Mouse (Mus musculus) 416B (cell line): ENCODE measurements around the gene Mmaa.

ENCODE experiments used
- DNase-seq: peaks from one replicate; pipeline ENCODE4 v3.0.0; 2011; ENCODE audit warnings: low read depth

The Mmaa gene

GRCm38 (mm10) chr8:79222752-79223141 is 72.0 kb downstream of the Mmaa start:
- no peak for DNase-seq

DNA sequence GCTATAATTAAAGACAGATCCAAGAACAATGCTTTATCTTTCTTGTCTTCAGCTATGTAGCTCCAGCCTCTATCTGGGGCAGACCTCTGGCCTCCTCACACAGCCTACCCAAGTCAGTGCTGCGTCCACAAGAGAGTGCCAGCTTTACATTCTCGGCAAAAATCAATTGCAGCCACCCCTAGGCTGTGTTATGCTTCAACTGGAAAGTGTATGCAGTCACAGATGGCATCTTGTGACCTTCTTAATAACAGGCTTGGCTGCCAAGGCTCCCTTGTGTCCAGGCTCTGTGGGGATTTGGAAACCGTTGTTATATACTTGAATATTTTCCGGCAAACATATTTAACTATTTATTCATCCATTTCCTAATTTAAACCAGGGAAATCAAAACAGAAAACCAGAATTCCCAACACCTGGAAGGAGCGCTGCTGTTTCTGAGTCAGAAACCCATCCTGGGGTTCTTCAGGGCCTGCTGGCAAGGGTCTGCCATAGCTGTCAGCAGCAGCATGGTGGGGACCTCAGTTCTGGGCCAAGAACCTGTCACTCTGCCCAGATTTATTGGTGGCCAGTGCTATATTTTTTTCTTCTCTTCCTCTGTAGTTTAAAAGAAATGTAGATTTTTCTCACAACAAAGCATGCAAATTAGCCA is 72.5 kb downstream of the Mmaa start:
- DNase-seq, result no peak
